Mouse (Mus musculus): ENCODE data around the gene Rsu1.

Rsu1 gene

GRCm38 (mm10) chr2:13271165-13271957 lies at the start of gene Rsu1:
Rsu1 (minus strand) TSS chr2:13271415.
- DNase-seq (ENCODE audit: low spot score), result peak; percentile 98

GRCm38 (mm10) chr2:13303376-13303775 lies 32.2 kb upstream of the Rsu1 start:
- no peak for DNase-seq (ENCODE audit: low spot score)

DNA sequence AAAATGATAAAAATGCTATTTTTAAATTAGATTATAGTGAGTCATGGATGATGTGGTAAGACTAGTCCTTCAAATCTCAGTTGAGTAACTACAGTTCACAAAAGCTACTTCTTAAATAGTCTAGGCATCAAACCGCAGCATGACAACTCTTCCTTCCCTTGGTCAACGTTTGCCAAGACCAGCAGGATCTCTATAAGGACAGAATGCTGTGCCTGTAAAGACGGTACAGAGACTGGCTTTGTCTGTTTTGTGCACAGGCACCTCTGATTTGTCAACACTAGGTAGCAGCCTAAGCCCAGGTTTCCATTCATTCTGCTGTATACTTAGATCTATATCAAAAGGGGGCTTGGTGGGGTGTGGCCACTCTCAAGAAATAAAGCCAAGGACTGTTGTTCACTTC lies 27.8 kb upstream of the Rsu1 start:
- DNase-seq (ENCODE audit: low spot score), result no peak

DNA sequence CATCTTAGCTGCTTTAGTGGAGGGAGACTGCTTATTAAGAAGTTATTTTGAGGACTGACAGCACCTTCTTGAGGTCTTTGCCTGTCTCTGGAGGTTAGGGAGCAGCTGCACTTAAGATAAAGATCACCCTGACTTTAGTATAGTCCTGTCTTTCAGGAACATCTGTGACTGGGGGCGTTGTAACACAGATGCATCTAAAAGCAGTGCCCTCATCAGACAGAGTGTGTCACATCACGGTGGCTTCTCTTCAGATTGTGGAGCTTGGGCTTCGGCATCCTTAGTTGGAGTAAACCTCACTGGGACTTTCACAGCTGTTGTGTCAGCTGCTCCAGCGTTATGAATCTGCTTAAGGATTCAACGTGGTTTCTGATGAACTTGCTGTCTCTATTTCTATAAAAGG lies 26.5 kb upstream of the Rsu1 start:
- no peak for DNase-seq (ENCODE audit: low spot score)

GRCm38 (mm10) chr2:13290661-13291060 lies 19.4 kb upstream of the Rsu1 start:
- no peak for DNase-seq (ENCODE audit: low spot score)

- no peak for DNase-seq (ENCODE audit: low spot score)
Measured at GRCm38 (mm10) chr2:13290070-13290469, 18.9 kb upstream of the Rsu1 start.

DNA sequence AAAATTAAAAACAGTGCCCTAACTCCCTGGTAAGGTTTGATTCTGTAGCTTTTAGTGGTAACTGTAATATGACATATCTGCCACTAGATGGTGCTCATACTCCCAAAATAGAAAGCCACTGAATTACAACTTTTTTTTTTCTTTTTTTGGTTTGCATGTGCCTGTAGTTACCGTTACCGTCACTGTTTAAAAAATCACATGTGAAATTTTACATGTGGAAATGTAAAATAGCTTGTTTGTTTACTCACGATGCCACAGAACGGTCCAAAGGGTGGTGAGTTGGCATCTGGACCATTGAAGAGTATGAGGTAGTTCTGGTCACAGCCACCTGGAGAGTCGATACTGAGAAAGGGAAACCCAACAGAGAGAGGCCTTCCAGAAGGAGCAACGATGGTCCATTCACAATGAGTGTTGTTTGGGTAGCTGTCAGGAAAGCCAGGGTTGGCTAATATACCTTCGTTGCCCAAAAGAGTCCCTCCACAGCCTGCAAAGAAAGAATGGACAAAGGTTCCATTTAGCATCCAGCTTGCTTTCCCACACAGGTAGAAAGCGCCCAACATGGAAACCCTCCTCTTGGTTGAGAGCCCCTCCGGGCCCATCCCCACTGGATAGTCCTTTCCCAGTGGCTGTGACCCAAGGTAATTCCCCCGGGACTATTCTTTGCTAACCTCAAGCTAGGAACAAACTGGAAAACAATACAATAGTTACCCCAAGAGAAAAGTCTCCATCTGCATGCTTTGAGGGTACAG lies 7.1 kb upstream of the Rsu1 start:
- DNase-seq (ENCODE audit: low spot score), result no peak

GRCm38 (mm10) chr2:13275874-13276273 lies 4.7 kb upstream of the Rsu1 start:
- no peak for DNase-seq (ENCODE audit: low spot score)

DNA sequence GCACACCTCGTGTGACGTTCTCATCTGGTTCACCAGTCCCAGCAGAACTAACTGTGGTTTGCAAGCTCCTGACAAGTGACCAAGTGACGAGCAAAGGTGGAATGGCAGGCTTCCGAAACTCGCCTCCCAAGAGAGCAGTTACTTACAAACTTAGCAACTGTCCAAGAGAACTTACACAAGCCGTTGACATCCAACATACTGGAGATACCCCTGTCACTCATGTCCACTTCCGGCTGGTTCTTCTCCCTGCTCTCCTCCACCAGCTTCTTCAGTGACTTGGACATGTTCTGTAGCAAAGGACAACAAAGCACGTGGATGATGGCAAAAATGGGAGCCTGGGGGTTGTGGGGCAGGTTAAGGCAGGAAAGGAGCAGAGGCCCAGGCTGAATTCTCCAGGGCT lies 479 bp downstream of the Rsu1 start:
- DNase-seq (ENCODE audit: low spot score), result no peak

DNA sequence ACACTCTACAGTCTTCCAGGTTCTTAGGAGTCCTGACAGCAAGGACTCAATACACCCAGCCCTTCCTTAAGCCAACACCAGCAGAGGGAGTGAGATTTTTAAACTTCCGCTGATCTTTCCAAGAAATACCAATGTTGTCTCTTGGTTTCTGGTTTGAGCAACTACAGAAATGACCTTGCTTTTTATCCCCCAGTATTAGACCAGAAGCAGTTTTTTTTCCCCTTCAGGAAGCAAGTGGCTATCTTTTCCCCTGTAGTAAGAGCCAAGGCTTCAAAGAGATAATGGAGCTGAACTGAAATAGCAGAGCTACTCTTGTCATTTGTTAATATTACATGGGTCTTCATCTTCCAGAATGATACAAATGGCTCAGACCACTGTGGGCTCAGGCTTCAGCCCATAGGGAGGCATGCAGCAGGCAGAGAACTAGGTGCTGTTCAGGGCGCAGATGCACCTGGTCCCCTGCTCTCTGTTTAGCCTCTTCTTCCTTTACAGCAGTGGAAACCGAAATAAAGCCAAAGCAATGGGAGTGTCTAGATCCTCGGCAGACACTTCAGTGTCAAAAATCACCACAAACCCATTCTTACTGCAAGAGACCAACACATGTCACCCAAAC lies 2.4 kb downstream of the Rsu1 start:
- no peak for DNase-seq (ENCODE audit: low spot score)

- DNase-seq (ENCODE audit: low spot score), result peak; percentile 35
Measured at GRCm38 (mm10) chr2:13264875-13265274, 6.3 kb downstream of the Rsu1 start.

DNA sequence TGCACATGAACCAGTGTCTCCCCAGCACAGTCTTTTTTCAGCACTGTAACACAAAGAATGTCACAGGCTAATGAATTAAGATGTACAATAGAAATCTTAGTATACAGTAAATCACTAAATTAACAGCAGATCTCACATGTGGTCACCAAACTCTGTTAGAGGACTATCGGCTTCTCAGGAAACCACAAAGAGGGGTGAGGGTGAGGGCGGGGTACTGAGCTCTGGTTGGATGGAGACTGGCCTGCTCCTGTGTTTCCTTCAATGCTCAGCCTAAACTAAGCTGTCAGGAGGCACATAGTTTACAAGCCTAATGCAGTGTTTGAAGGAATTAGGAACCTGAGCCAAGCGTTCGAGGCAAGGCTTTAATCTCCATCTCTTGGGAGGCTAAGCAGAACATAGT lies 8.1 kb downstream of the Rsu1 start:
- no peak for DNase-seq (ENCODE audit: low spot score)

- no peak for DNase-seq (ENCODE audit: low spot score)
Measured at GRCm38 (mm10) chr2:13258606-13259005, 12.6 kb downstream of the Rsu1 start.

DNA sequence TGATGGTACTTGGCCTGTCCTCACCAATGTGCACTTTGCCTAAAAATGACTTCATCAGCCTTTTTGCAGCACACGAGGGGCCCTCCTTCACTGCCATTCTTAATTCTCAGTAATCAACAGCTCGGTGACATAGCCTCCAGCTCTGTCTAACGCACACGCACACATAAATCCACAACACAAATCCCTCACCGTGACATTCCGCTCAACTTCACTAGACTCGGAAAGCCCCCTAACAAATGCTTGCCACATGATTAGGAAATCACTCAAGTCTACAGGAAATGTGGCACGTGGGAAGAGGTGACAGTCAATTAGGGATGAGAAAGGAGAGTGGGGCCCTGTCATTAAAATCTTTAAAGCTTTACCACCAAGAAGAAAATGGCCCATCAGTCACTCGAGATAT lies 30.5 kb downstream of the Rsu1 start:
- no peak for DNase-seq (ENCODE audit: low spot score)

GRCm38 (mm10) chr2:13237140-13237901 lies 33.9 kb downstream of the Rsu1 start:
- peak; percentile 53 for DNase-seq (ENCODE audit: low spot score)

DNA sequence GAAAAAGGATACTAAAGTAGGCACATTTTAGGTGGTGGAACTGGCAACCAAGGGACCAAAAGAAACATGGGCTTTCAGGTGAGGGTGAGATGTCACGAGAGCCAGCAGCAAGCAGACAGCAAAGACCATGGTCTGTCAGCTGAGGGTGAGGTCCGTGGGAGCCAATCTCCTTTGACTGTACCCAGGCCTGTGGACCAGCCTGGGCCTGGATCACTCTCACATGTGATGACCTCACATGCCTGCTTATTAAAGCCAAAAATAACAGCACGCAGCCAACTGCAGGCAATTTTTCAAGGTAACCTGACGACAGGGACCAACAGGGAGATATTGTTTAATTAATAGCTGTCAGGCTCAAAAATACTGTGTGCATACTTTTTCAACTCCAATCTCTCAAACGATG lies 35.5 kb downstream of the Rsu1 start:
- DNase-seq (ENCODE audit: low spot score), result no peak

DNA sequence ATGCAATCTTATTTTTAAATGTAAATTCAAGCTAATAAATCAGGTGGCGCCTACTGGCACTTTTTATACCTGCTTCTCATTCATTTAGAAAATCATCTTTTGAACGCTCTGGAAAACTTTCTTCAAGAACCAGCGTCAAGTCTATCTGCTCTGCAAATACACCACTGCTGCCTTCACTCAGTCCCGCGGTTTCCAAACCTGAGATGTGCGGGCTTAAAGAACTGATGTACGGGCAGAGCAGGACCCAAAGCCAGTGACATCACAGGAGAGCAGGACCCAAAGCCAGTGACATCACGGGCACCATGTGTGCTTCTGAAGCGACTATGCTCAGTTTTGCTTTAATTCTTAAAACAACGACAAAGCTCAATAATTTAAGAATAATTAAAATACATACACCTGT lies 36.4 kb downstream of the Rsu1 start:
- no peak for DNase-seq (ENCODE audit: low spot score)

- DNase-seq (ENCODE audit: low spot score), result no peak
Measured at GRCm38 (mm10) chr2:13233902-13234301, 37.3 kb downstream of the Rsu1 start.

DNA sequence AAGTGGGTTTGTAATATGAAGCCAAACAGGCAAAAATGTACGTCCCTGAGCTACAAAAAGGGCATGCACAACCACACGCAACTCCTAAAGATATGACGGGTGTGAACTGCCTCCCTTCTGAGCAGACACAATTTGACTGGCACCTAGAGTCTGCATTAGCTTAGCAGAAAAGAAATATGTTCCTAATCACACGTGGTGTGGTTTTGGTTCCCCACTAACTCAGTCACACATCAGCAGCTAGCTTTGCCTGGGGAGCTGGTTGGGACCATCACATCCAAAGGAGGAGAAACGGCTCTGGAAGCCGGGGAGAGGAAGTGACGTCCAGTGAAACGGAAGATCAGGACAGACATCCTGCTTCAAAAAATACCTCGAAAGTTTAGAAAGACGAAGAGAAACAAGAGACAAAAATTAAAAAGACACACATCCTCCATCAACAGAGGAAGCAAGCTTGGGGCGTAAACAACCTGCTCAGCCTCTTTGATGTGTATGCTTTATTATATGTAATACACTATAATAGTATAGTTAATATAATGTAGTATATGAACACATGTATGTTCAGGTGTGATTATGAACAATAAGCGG lies 37.9 kb downstream of the Rsu1 start:
- DNase-seq (ENCODE audit: low spot score), result no peak

DNA sequence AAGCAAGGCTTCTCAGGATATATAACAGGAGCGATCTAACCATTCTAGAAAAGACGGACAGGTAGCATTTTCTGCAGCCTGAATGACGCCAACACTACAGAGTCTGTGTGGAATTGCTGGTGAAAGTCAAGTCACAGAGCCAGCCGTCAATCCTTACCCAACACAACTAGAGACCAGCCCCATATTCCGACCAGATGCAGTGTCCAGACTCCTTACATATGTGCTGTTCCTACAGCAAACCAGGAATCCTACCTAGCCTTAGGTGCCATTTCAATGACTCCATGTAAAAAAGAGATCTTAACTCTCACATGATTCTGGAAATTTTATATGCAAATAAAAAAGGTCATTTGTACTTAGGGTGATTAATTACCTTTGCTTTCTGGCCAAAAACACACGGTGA lies 38.9 kb downstream of the Rsu1 start:
- no peak for DNase-seq (ENCODE audit: low spot score)

DNA sequence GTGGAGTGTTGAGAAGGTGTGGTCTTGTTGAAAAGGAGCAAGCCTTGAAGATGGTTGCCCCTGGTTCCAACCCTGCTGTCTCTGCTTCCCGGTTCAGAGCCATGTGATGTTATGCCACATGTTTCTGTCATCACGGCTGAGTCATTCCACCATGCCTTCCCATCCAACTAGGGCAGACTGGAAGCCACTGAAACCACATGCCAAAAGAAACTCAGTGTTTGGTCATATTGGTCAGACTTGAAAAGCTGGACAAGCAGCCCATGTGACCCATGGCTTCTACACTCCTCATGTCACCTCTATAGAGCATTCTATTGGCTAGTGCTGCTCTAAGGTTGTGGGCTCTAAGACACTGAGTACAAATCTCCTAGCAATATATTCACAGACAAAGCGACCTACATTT lies 41.5 kb downstream of the Rsu1 start:
- DNase-seq (ENCODE audit: low spot score), result no peak

GRCm38 (mm10) chr2:13226031-13226430 lies 45.2 kb downstream of the Rsu1 start:
- DNase-seq (ENCODE audit: low spot score), result no peak

Data from layer of hippocampus, adult 11-12 months (tissue).